Mouse (Mus musculus): Measurements from ENCODE around the gene Gm20716.

Gene Gm20716

GRCm38 (mm10) chr2:168145437-168145836 lies 84.7 kb downstream of the Gm20716 start:
- in situ Hi-C loops (cut with MboI; ENCODE audit: low pct_unique_long_range_greater_than_20kb in 1 of 2, low sequenced_read_pairs in 2 of 2, unreplicated experiment in 1 of 2), result no loop called here

- in situ Hi-C loops (cut with MboI; ENCODE audit: low pct_unique_long_range_greater_than_20kb in 1 of 2, low sequenced_read_pairs in 2 of 2, unreplicated experiment in 1 of 2), result no loop called here
Measured at GRCm38 (mm10) chr2:168143794-168144193, 86.4 kb downstream of the Gm20716 start.

GRCm38 (mm10) chr2:168137161-168137560 lies 93.0 kb downstream of the Gm20716 start:
- in situ Hi-C loops (cut with MboI; ENCODE audit: low pct_unique_long_range_greater_than_20kb in 1 of 2, low sequenced_read_pairs in 2 of 2, unreplicated experiment in 1 of 2), result no loop called here
